Mouse (Mus musculus): ENCODE measurements around the gene Tmem102. TPM values are rescaled to one million over a fixed set of nuclear protein-coding genes. Genes with fewer than 3 reads are reported as not detected.

Tmem102 gene
- total RNA-seq (2021), result under 1 TPM in 1 of 2 experiments, not detected in 1; 0.23 TPM
- long read RNA-seq, experiment 1, partial matches to known transcripts, result 0 of 2 reads
- long read RNA-seq, experiment 1, other reads (novel, unspliced or antisense), result 1 of 2 reads
- long read RNA-seq, experiment 2, result 0 reads

GRCm38 (mm10) chr11:69804972-69805909 lies at the start of gene Tmem102:
Tmem102 (minus strand) TSS chr11:69805624.
- Histone ChIP-seq H3K4me3 (no peak within 1 kb of the TSS; the same call in 1 of the 2 replicates), H3K27ac (no peak within 1 kb of the TSS)
- intact Hi-C loops (cut with DNase I), result loop anchor here (5.0 kb wide), 1 partner anchor 72 kb away; the partner anchor contains the start of gene Tmem95
- no peak for DNase-seq (ENCODE audit: extremely low spot score in 1 of 2, low spot score in 2 of 2)
- no peak; the same call in 1 of the 2 replicates for TF ChIP-seq CTCF (IDR thresholded peaks at IDR 0.05)

GRCm38 (mm10) chr11:69854680-69855079 lies 49.3 kb upstream of the Tmem102 start:
- DNase-seq (ENCODE audit: extremely low spot score in 1 of 2, low spot score in 2 of 2), result no peak
- Histone ChIP-seq H3K4me3 (no peak overlapping the region), H3K27ac (no peak overlapping the region)
- no peak for TF ChIP-seq CTCF (IDR thresholded peaks at IDR 0.05)
- intact Hi-C loops (cut with DNase I), result no loop called here

- H3K4me3 ChIP-seq, result no peak overlapping the region
- no peak for DNase-seq (ENCODE audit: extremely low spot score in 1 of 2, low spot score in 2 of 2)
- no peak overlapping the region for H3K27ac ChIP-seq
- intact Hi-C loops (cut with DNase I), result no loop called here
- TF ChIP-seq CTCF (IDR thresholded peaks at IDR 0.05), result no peak
These were observed 48.6 kb upstream of the Tmem102 start for GRCm38 (mm10) chr11:69853994-69854393.

- Histone ChIP-seq H3K4me3 (no peak overlapping the region), H3K27ac (no peak overlapping the region)
- DNase-seq (ENCODE audit: extremely low spot score in 1 of 2, low spot score in 2 of 2), result no peak
- TF ChIP-seq CTCF (IDR thresholded peaks at IDR 0.05), result no peak
- intact Hi-C loops (cut with DNase I), result no loop called here
These were observed 45.3 kb upstream of the Tmem102 start for GRCm38 (mm10) chr11:69850754-69851153.

- intact Hi-C loops (cut with DNase I), result no loop called here
- no peak for TF ChIP-seq CTCF (IDR thresholded peaks at IDR 0.05)
These were observed 44.5 kb upstream of the Tmem102 start for GRCm38 (mm10) chr11:69849884-69850283.

GRCm38 (mm10) chr11:69849128-69849527 lies 43.7 kb upstream of the Tmem102 start:
- TF ChIP-seq CTCF (IDR thresholded peaks at IDR 0.05), result no peak
- Histone ChIP-seq H3K4me3 (no peak overlapping the region), H3K27ac (no peak overlapping the region)
- no peak for DNase-seq (ENCODE audit: extremely low spot score in 1 of 2, low spot score in 2 of 2)
- intact Hi-C loops (cut with DNase I), result no loop called here

More at GRCm38 (mm10) chr11:69849884-69850283, 44.5 kb upstream of the Tmem102 start:
- H3K4me3 ChIP-seq, result no peak overlapping the region
- no peak for DNase-seq (ENCODE audit: extremely low spot score in 1 of 2, low spot score in 2 of 2)
- no peak overlapping the region for H3K27ac ChIP-seq

DNA sequence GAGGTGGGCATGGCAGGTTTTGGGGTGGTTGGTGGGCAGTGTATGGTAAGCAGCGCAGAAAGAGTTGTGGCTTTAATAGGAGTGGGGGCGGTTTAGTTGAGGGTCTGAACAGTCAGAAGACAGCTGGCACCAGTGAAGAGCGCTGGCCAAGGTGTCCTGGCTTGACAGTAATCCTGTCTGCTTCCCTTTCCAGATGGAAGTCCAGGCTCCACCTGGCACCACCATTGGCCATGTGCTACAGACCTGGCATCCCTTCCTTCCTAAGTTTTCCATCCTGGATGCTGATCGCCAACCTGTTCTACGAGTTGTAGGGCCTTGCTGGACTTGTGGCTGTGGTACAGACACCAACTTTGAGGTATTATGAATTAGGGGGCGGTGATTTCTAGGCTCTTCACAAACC lies 42.6 kb upstream of the Tmem102 start:
- intact Hi-C loops (cut with DNase I), result no loop called here
- no peak for TF ChIP-seq CTCF (IDR thresholded peaks at IDR 0.05)
- DNase-seq (ENCODE audit: extremely low spot score in 1 of 2, low spot score in 2 of 2), result no peak
- Histone ChIP-seq H3K27ac (no peak overlapping the region), H3K4me3 (no peak overlapping the region)

GRCm38 (mm10) chr11:69846738-69847688 lies 41.6 kb upstream of the Tmem102 start:
- Histone ChIP-seq H3K4me3 (peak overlapping the region; percentile 82), H3K27ac (peak overlapping the region; percentile 88)
- no peak for TF ChIP-seq CTCF (IDR thresholded peaks at IDR 0.05)
- intact Hi-C loops (cut with DNase I), result no loop called here
- DNase-seq (ENCODE audit: extremely low spot score in 1 of 2, low spot score in 2 of 2), result no peak

DNA sequence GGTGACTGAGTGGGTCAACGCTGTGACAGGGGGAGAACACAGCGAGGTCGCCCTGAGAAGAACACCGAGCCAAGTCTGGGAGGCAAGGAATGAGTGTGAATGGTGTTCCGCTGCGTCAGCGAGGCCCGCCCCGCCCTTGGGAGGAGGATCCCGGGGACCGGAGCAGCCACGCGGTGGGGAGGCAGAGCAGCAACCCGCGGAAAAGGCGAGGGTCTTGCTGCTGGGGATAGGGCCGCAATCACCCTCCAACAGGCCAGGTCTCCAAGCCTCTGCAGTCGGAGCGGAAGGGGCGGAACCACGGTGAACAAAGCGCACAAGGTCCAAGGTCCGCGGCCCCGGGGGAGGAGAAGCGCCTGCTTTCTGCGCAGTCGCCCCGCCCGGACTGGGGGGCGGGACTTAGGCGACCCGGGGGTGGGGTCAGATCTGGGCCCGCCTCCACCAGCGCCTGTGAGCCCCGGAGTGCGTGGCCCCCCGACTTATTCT lies 40.8 kb upstream of the Tmem102 start, which contains the start of gene Plscr3:
TSS of gene Plscr3 (plus strand) at position 179 of the 483 bp plus-strand sequence.
- peak; percentile 87 to 90 for DNase-seq (ENCODE audit: extremely low spot score in 1 of 2, low spot score in 2 of 2)
- TF ChIP-seq CTCF (IDR thresholded peaks at IDR 0.05), result no peak
- Histone ChIP-seq H3K27ac (peak within 1 kb of the TSS; percentile 88), H3K4me3 (peak within 1 kb of the TSS; percentile 82)
- intact Hi-C loops (cut with DNase I), result no loop called here

GRCm38 (mm10) chr11:69838714-69839104 lies 33.3 kb upstream of the Tmem102 start:
- peak overlapping the region; percentile 94 for H3K27ac ChIP-seq
- no peak for DNase-seq (ENCODE audit: extremely low spot score in 1 of 2, low spot score in 2 of 2)
- intact Hi-C loops (cut with DNase I), result loop anchor here (5.0 kb wide), 2 partner anchors 64 to 156 kb away; partner anchors contain the start of genes 2810408A11Rik, Neurl4 and Senp3
- TF ChIP-seq CTCF (IDR thresholded peaks at IDR 0.05), result no peak
- peak overlapping the region; percentile 67 for H3K4me3 ChIP-seq

Data from left cerebral cortex, adult 2 months (tissue).